Mouse (Mus musculus) heart, postnatal 0 days (tissue): ENCODE measurements around the gene Tcf3. TPM values are rescaled to one million over a fixed set of nuclear protein-coding genes. Genes with fewer than 3 reads are reported as not detected.

Experiments used
- ATAC-seq: fragments of 200-750 bp; cut with Nextera tagmentation; 2 replicates; pipeline ENCODE4 v1.8.0; 2017; ENCODE audit warnings: low read depth, moderate number of reproducible peaks, moderate library complexity; ENCODE audit not compliant: insufficient read depth
- DNase-seq: peaks from one replicate; pipeline ENCODE4 v3.0.0-alpha.2; 2016; ENCODE audit warnings: low spot score
- H3K27ac ChIP-seq: fragments of 300-500 bp; sonication (generic); 2 replicates; pipeline ENCODE4 v1.5.1; 2014; ENCODE audit warnings: low read depth, mild to moderate bottlenecking
- H3K27me3 ChIP-seq: fragments of 300-500 bp; sonication (generic); 2 replicates; pipeline ENCODE4 v1.6.1; 2014; ENCODE audit warnings: low read length, mixed read lengths; ENCODE audit not compliant: control insufficient read depth, insufficient read depth
- H3K36me3 ChIP-seq: fragments of 300-500 bp; sonication (generic); replicated peaks from 2 replicates; pipeline ENCODE4 v1.6.1; 2014; ENCODE audit warnings: low read length, mixed read lengths; ENCODE audit not compliant: control insufficient read depth, insufficient read depth
- H3K4me1 ChIP-seq: fragments of 300-500 bp; sonication (generic); 2 replicates; pipeline ENCODE4 v1.6.1; 2014; ENCODE audit warnings: antibody characterized with exemption; ENCODE audit not compliant: control insufficient read depth, insufficient read depth
- H3K4me2 ChIP-seq: fragments of 300-500 bp; sonication (generic); 2 replicates; pipeline ENCODE4 v1.6.1; 2014; ENCODE audit warnings: low read depth, mild to moderate bottlenecking, low read length, moderate library complexity
- H3K4me3 ChIP-seq: fragments of 300-500 bp; sonication (generic); 2 replicates; pipeline ENCODE4 v1.5.1; 2014; ENCODE audit warnings: low read depth, low read length
- H3K9ac ChIP-seq: fragments of 300-500 bp; sonication (generic); replicated peaks from 2 replicates; pipeline ENCODE4 v1.6.1; 2014; ENCODE audit warnings: low read depth, low read length, mixed read lengths
- H3K9me3 ChIP-seq: fragments of 300-500 bp; sonication (generic); replicated peaks from 2 replicates; pipeline ENCODE4 v1.6.1; 2016; ENCODE audit warnings: low read length; ENCODE audit not compliant: control insufficient read depth
- CTCF ChIP-seq: IDR thresholded peaks from 2 replicates; pipeline ENCODE4 v1.5.1; 2016; ENCODE audit warnings: antibody characterized with exemption, control low read depth, low read depth
- EP300 ChIP-seq: IDR thresholded peaks from 2 replicates; pipeline ENCODE4 v1.6.1; 2016; ENCODE audit warnings: antibody characterized with exemption, low read depth
- WGBS: fragments of 180-500 bp; shearing (Covaris S2); extraction: QIAGEN DNeasy Blood & Tissue Kit; methylation state at CpG from one replicate; pipeline ENCODE4 v1.1.7; 2014; 5-methylcytosine and 5-hydroxymethylcytosine counted together
- polyA plus RNA-seq: library from polyadenylated mRNA; unstranded; fragments of >200 nt; fragmentation: Nextera tagmentation; extraction: Ambion mirVana; gene quantifications from 2 replicates; pipeline ENCODE4 v1.2.1, GENCODE M21; 2015
- total RNA-seq: library from RNA; depleted of rRNA; stranded (reverse); fragments of >200 nt; gene quantifications from 2 replicates; pipeline ENCODE4 v1.2.3, GENCODE M21; 2014; ENCODE audit warnings: low replicate concordance

The Tcf3 gene
- total and polyA plus RNA-seq, 2 experiments from 2014 or later, result 20.6 to 77.8 TPM

GRCm38 (mm10) chr10:80399191-80399972, 34.1 kb downstream of the Tcf3 start, which contains the start of gene Mbd3:
Mbd3 (minus strand) TSS chr10:80399550.
- Histone ChIP-seq H3K27me3 (no peaks in the 10 kb centered on the region), H3K9ac (peak within 1 kb of the TSS; percentile 87), H3K27ac (peak within 1 kb of the TSS; percentile 97), H3K9me3 (no peaks in the 10 kb centered on the region), H3K36me3 (peaks cover 44% of the 10 kb centered on the region), H3K4me3 (peak within 1 kb of the TSS; percentile 83), H3K4me2 (peak within 1 kb of the TSS; percentile 81), H3K4me1 (peaks cover 22% of the 10 kb centered on the region)
- peak; percentile 93 for ATAC-seq
- WGBS, result under 1% methylated on average over 72 of the region's 82 CpGs
- peak; percentile 100 for DNase-seq
- TF ChIP-seq CTCF (no peak), EP300 (no peak)

GRCm38 (mm10) chr10:80398719-80399190, 34.7 kb downstream of the Tcf3 start:
- TF ChIP-seq CTCF, result no peak
- TF ChIP-seq EP300, result no peak
- Histone ChIP-seq H3K4me3 (peak overlapping the region; percentile 83), H3K27ac (peak overlapping the region; percentile 97), H3K4me2 (peak overlapping the region; percentile 73), H3K4me1 (peaks cover 22% of the 10 kb centered on the region), H3K36me3 (peaks cover 44% of the 10 kb centered on the region), H3K9ac (peak overlapping the region; percentile 87), H3K9me3 (no peaks in the 10 kb centered on the region), H3K27me3 (no peaks in the 10 kb centered on the region)
- under 1% methylated on average over 52 of the region's 59 CpGs for WGBS
- ATAC-seq (peak; percentile 86), DNase-seq (peak; percentile 98)

- Histone ChIP-seq H3K4me3 (peak overlapping the region; percentile 83), H3K9ac (peak overlapping the region; percentile 59), H3K9me3 (no peaks in the 10 kb centered on the region), H3K4me2 (peak overlapping the region; percentile 73), H3K4me1 (peaks cover 22% of the 10 kb centered on the region), H3K27me3 (no peaks in the 10 kb centered on the region), H3K36me3 (peaks cover 44% of the 10 kb centered on the region), H3K27ac (peak overlapping the region; percentile 97)
- DNase-seq, result no peak
- 0% methylated on average over 1 of the region's 1 CpGs for WGBS
- ATAC-seq, result no peak
- TF ChIP-seq EP300 (no peak), CTCF (no peak)
Measured at GRCm38 (mm10) chr10:80398174-80398535, 35.3 kb downstream of the Tcf3 start.

GRCm38 (mm10) chr10:80397524-80398173, 35.8 kb downstream of the Tcf3 start:
- 46% methylated on average over 8 of the region's 8 CpGs for WGBS
- no peaks in the 10 kb centered on the region for H3K9me3 ChIP-seq
- no peak overlapping the region for H3K4me3 ChIP-seq
- H3K36me3 ChIP-seq, result peaks cover 44% of the 10 kb centered on the region
- H3K9ac ChIP-seq, result 0 out of 2 replicates have a peak overlapping the region, but pooled peaks have one; percentile 59
- no peak overlapping the region for H3K27ac ChIP-seq
- TF ChIP-seq EP300 (no peak), CTCF (no peak)
- ATAC-seq (no peak), DNase-seq (no peak)
- no peaks in the 10 kb centered on the region for H3K27me3 ChIP-seq
- peaks cover 22% of the 10 kb centered on the region for H3K4me1 ChIP-seq
- peak overlapping the region; percentile 73 for H3K4me2 ChIP-seq

GRCm38 (mm10) chr10:80396822-80397523, 36.5 kb downstream of the Tcf3 start:
- peaks cover 44% of the 10 kb centered on the region for H3K36me3 ChIP-seq
- no peak for DNase-seq
- no peak overlapping the region for H3K4me2 ChIP-seq
- H3K27me3 ChIP-seq, result no peaks in the 10 kb centered on the region
- no peak for ATAC-seq
- H3K9ac ChIP-seq, result no peak overlapping the region
- H3K4me3 ChIP-seq, result no peak overlapping the region
- H3K27ac ChIP-seq, result no peak overlapping the region
- H3K9me3 ChIP-seq, result no peaks in the 10 kb centered on the region
- peaks cover 22% of the 10 kb centered on the region for H3K4me1 ChIP-seq
- TF ChIP-seq EP300 (no peak), CTCF (no peak)
- WGBS, result 84% methylated on average over 11 of the region's 11 CpGs
